Mouse (Mus musculus): ENCODE measurements around the gene Mad2l2. TPM values are rescaled to one million over a fixed set of nuclear protein-coding genes. Genes with fewer than 3 reads are reported as not detected.
"Not testable (repeated sequence)": the region's sequence is repeated elsewhere in the genome, so short reads cannot be mapped to it uniquely, and the experiment has no call there.

The Mad2l2 gene
- total and polyA plus RNA-seq, 2 experiments from 2014 or later, result 56.5 to 102 TPM

- no peak overlapping the region for H3K27ac ChIP-seq
- no peak overlapping the region for H3K4me2 ChIP-seq (ENCODE audit: low read depth, low read length)
- H3K4me1 ChIP-seq (ENCODE audit: insufficient read depth, low read length), result peaks cover 4% of the 10 kb centered on the region; the same call in 1 of the 2 replicates
- H3K9me3 ChIP-seq (ENCODE audit: low read length), result no peaks in the 10 kb centered on the region
- H3K27me3 ChIP-seq (ENCODE audit: insufficient read depth, low read length), result no peaks in the 10 kb centered on the region
- no peak for ATAC-seq
- no peaks in the 10 kb centered on the region for H3K36me3 ChIP-seq (ENCODE audit: insufficient read depth, low read length)
- DNase-seq (ENCODE audit: low spot score), result no peak
- no peak overlapping the region for H3K4me3 ChIP-seq (ENCODE audit: low read length)
- peak; percentile 54 for TF ChIP-seq CTCF (IDR thresholded peaks at IDR 0.05; ENCODE audit: low read depth)
- WGBS, result 81% methylated on average over 4 of the region's 4 CpGs
- no peak overlapping the region for H3K9ac ChIP-seq (replicated peaks; ENCODE audit: low read length)
Observed at GRCm38 (mm10) chr4:148116657-148117056, 13.5 kb upstream of the Mad2l2 start.

GRCm38 (mm10) chr4:148117392-148117791 is 12.8 kb upstream of the Mad2l2 start:
- ATAC-seq, result no peak
- Histone ChIP-seq H3K27me3 (ENCODE audit: insufficient read depth, low read length) (no peaks in the 10 kb centered on the region), H3K27ac (no peak overlapping the region), H3K9me3 (ENCODE audit: low read length) (no peaks in the 10 kb centered on the region), H3K4me1 (ENCODE audit: insufficient read depth, low read length) (peaks cover 7% of the 10 kb centered on the region; the same call in 1 of the 2 replicates), H3K4me3 (ENCODE audit: low read length) (no peak overlapping the region), H3K36me3 (ENCODE audit: insufficient read depth, low read length) (no peaks in the 10 kb centered on the region), H3K4me2 (ENCODE audit: low read depth, low read length) (no peak overlapping the region), H3K9ac (replicated peaks; ENCODE audit: low read length) (no peak overlapping the region)
- WGBS, result 71% methylated on average over 4 of the region's 4 CpGs
- TF ChIP-seq CTCF (IDR thresholded peaks at IDR 0.05; ENCODE audit: low read depth), result peak; percentile 56
- DNase-seq (ENCODE audit: low spot score), result no peak

- not testable (repeated sequence) for H3K27me3 ChIP-seq (ENCODE audit: insufficient read depth, low read length); H3K36me3 ChIP-seq (ENCODE audit: insufficient read depth, low read length); ATAC-seq; DNase-seq (ENCODE audit: low spot score); H3K9me3 ChIP-seq (ENCODE audit: low read length); H3K4me2 ChIP-seq (ENCODE audit: low read depth, low read length); H3K9ac ChIP-seq (replicated peaks; ENCODE audit: low read length); H3K4me1 ChIP-seq (ENCODE audit: insufficient read depth, low read length); H3K4me3 ChIP-seq (ENCODE audit: low read length); H3K27ac ChIP-seq
- WGBS, result 88% methylated on average over 9 of the region's 9 CpGs
- TF ChIP-seq CTCF (IDR thresholded peaks at IDR 0.05; ENCODE audit: low read depth), result peak; percentile 35
Observed at GRCm38 (mm10) chr4:148119578-148119977, 10.6 kb upstream of the Mad2l2 start.

GRCm38 (mm10) chr4:148120555-148120954 is 9.6 kb upstream of the Mad2l2 start:
- Histone ChIP-seq H3K9ac (replicated peaks; ENCODE audit: low read length) (no peak overlapping the region), H3K27me3 (ENCODE audit: insufficient read depth, low read length) (no peaks in the 10 kb centered on the region), H3K4me1 (ENCODE audit: insufficient read depth, low read length) (peaks cover 7% of the 10 kb centered on the region; the same call in 1 of the 2 replicates), H3K4me3 (ENCODE audit: low read length) (no peak overlapping the region), H3K4me2 (ENCODE audit: low read depth, low read length) (no peak overlapping the region), H3K36me3 (ENCODE audit: insufficient read depth, low read length) (no peaks in the 10 kb centered on the region), H3K9me3 (ENCODE audit: low read length) (no peaks in the 10 kb centered on the region), H3K27ac (peak overlapping the region; percentile 78)
- no peak for DNase-seq (ENCODE audit: low spot score)
- ATAC-seq, result no peak
- no peak for TF ChIP-seq CTCF (IDR thresholded peaks at IDR 0.05; ENCODE audit: low read depth)
- 38% methylated on average over 9 of the region's 9 CpGs for WGBS

- H3K36me3 ChIP-seq (ENCODE audit: insufficient read depth, low read length), result no peaks in the 10 kb centered on the region
Observed at GRCm38 (mm10) chr4:148121362-148121761, 8.8 kb upstream of the Mad2l2 start.

GRCm38 (mm10) chr4:148121982-148122693 is 8.0 kb upstream of the Mad2l2 start:
- Histone ChIP-seq H3K9ac (replicated peaks; ENCODE audit: low read length) (peak overlapping the region; percentile 0; the same call in 1 of the 2 replicates), H3K4me1 (ENCODE audit: insufficient read depth, low read length) (peaks cover 12% of the 10 kb centered on the region; the same call in 1 of the 2 replicates), H3K36me3 (ENCODE audit: insufficient read depth, low read length) (no peaks in the 10 kb centered on the region), H3K27me3 (ENCODE audit: insufficient read depth, low read length) (no peaks in the 10 kb centered on the region), H3K9me3 (ENCODE audit: low read length) (no peaks in the 10 kb centered on the region), H3K4me3 (ENCODE audit: low read length) (no peak overlapping the region), H3K4me2 (ENCODE audit: low read depth, low read length) (no peak overlapping the region), H3K27ac (peak overlapping the region; percentile 78)
- DNase-seq (ENCODE audit: low spot score) (peak; percentile 84), ATAC-seq (peak; percentile 85)
- no peak for TF ChIP-seq CTCF (IDR thresholded peaks at IDR 0.05; ENCODE audit: low read depth)
- 10% methylated on average over 6 of the region's 6 CpGs for WGBS

More at GRCm38 (mm10) chr4:148121362-148121761, 8.8 kb upstream of the Mad2l2 start:
- Histone ChIP-seq H3K9me3 (ENCODE audit: low read length) (no peaks in the 10 kb centered on the region), H3K4me2 (ENCODE audit: low read depth, low read length) (no peak overlapping the region), H3K27me3 (ENCODE audit: insufficient read depth, low read length) (no peaks in the 10 kb centered on the region), H3K27ac (peak overlapping the region; percentile 78), H3K4me1 (ENCODE audit: insufficient read depth, low read length) (peaks cover 12% of the 10 kb centered on the region; the same call in 1 of the 2 replicates), H3K4me3 (ENCODE audit: low read length) (no peak overlapping the region), H3K9ac (replicated peaks; ENCODE audit: low read length) (peak overlapping the region; percentile 0; the same call in 1 of the 2 replicates)
- 33% methylated on average over 4 of the region's 4 CpGs for WGBS
- no peak for TF ChIP-seq CTCF (IDR thresholded peaks at IDR 0.05; ENCODE audit: low read depth)
- DNase-seq (ENCODE audit: low spot score) (peak; percentile 93), ATAC-seq (peak; percentile 81)

GRCm38 (mm10) chr4:148122694-148123066 is 7.5 kb upstream of the Mad2l2 start:
- DNase-seq (ENCODE audit: low spot score) (no peak), ATAC-seq (no peak)
- Histone ChIP-seq H3K9ac (replicated peaks; ENCODE audit: low read length) (no peak overlapping the region), H3K9me3 (ENCODE audit: low read length) (no peaks in the 10 kb centered on the region), H3K4me2 (ENCODE audit: low read depth, low read length) (no peak overlapping the region), H3K27me3 (ENCODE audit: insufficient read depth, low read length) (no peaks in the 10 kb centered on the region), H3K4me3 (ENCODE audit: low read length) (no peak overlapping the region), H3K4me1 (ENCODE audit: insufficient read depth, low read length) (peaks cover 12% of the 10 kb centered on the region; the same call in 1 of the 2 replicates), H3K36me3 (ENCODE audit: insufficient read depth, low read length) (no peaks in the 10 kb centered on the region), H3K27ac (peak overlapping the region; percentile 78)
- WGBS, result 60% methylated on average over 3 of the region's 3 CpGs
- no peak for TF ChIP-seq CTCF (IDR thresholded peaks at IDR 0.05; ENCODE audit: low read depth)

All from hindbrain, postnatal 0 days (tissue).